Comparison of ENCODE assay signal across 8 mouse cellular contexts in the genomic region with DNA sequence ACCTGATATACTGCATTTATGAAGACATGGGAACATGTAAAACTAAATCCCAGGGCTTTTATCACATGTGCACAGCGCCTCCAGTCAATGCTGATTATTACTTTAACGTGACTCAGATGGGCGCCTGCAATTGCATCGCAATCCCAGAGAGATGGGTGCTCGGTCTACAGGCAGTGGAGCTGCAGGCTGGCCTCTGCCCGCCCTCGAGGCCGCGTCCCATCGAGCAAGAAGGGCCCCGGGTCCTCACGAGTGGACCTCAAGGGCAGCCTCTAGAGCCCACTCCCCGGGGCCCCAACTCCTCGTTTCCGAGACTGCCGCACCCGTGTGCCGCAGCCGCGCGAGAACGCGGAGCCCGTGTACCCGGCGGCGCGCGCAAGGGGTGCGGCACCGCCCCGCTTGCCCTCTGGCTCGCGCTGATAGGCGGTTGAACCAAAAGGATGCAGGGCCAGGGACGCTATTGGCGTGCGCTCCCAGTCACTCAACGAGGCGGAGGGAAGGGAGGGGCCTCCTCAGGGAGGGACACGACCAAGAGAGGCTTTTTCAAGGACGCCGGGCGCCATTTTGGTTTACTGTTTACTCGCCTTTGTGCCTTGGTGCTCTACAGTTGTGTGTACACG. TPM values are rescaled to one million over a fixed set of nuclear protein-coding genes. Genes with fewer than 3 reads are reported as not detected.
DNase-seq lines count a peak whose midpoint lies in the region; ATAC-seq and TF ChIP-seq lines count a peak whose summit lies in the region.

No protein-coding gene starts in this region.

- no peaks in the 10 kb centered on the region for H3K4me1 ChIP-seq in hindbrain, postnatal 0 days (ENCODE audit: insufficient read depth, low read length)

- peak; percentile 98 for ATAC-seq in common myeloid progenitor, adult 5-6 weeks (replicated peaks; ENCODE audit: low read depth, poor library complexity, severe bottlenecking)
- peak; percentile 99 for ATAC-seq in hindbrain, postnatal 0 days
- ATAC-seq in megakaryocyte, adult 5-6 weeks (ENCODE audit: poor library complexity, severe bottlenecking), result peak; percentile 99

- H3K36me3 ChIP-seq in hindbrain, postnatal 0 days (ENCODE audit: insufficient read depth, low read length), result no peaks in the 10 kb centered on the region

- H3K9ac ChIP-seq in hindbrain, postnatal 0 days (replicated peaks; ENCODE audit: low read length), result peak overlapping the region; percentile 67

- intact Hi-C loops in gastrocnemius, adult 2 months (cut with DNase I), result no loop called here
- intact Hi-C loops in left cerebral cortex, adult 2 months (cut with DNase I), result no loop called here

- H3K27ac ChIP-seq in gastrocnemius, adult 2 months, result peak overlapping the region; percentile 94
- peak overlapping the region; percentile 93 for H3K27ac ChIP-seq in hindbrain, postnatal 0 days
- peak overlapping the region; percentile 98 for H3K27ac ChIP-seq in left cerebral cortex, adult 2 months

- no peaks in the 10 kb centered on the region for H3K9me3 ChIP-seq in hindbrain, postnatal 0 days (ENCODE audit: low read length)

- DNase-seq in ZHBTc4 (ENCODE audit: low read depth, low spot score), result peak; percentile 99
- peak; percentile 98 for DNase-seq in gastrocnemius, adult 2 months
- DNase-seq in hindbrain, postnatal 0 days (ENCODE audit: low spot score), result peak; percentile 99
- peak; percentile 95 for DNase-seq in left cerebral cortex, adult 2 months (ENCODE audit: extremely low spot score in 1 of 2, low spot score in 2 of 2)
- DNase-seq in right cerebral cortex, adult 2 months (ENCODE audit: low spot score in 2 of 2), result peak; percentile 95 to 96
- peak; percentile 96 for DNase-seq in urinary bladder, postnatal 14 days (ENCODE audit: low spot score)

- H3K4me3 ChIP-seq in gastrocnemius, adult 2 months, result peak overlapping the region; percentile 81
- peak overlapping the region; percentile 57 for H3K4me3 ChIP-seq in hindbrain, postnatal 0 days (ENCODE audit: low read length)
- peak overlapping the region; percentile 86 for H3K4me3 ChIP-seq in left cerebral cortex, adult 2 months

- peak; percentile 9 for TF ChIP-seq CTCF in gastrocnemius, adult 2 months (IDR thresholded peaks at IDR 0.05)
- peak; percentile 32; the same call in 1 of the 2 replicates for TF ChIP-seq CTCF in hindbrain, postnatal 0 days (IDR thresholded peaks at IDR 0.05; ENCODE audit: low read depth)
- no peak for TF ChIP-seq CTCF in left cerebral cortex, adult 2 months (IDR thresholded peaks at IDR 0.05)

- peak overlapping the region; percentile 53 for H3K4me2 ChIP-seq in hindbrain, postnatal 0 days (ENCODE audit: low read depth, low read length)

- H3K27me3 ChIP-seq in hindbrain, postnatal 0 days (ENCODE audit: insufficient read depth, low read length), result no peaks in the 10 kb centered on the region

- under 1% methylated on average over 46 of the region's 46 CpGs for WGBS in hindbrain, postnatal 0 days

RNA-seq across cellular contexts. Expression of a gene that starts 2.6 kb away (rescaled TPM):
- total RNA-seq in common myeloid progenitor, adult 5-6 weeks (2017), result 5.3 TPM in 2 replicates
- total RNA-seq in gastrocnemius, adult 2 months (2021), result 1 to 10 TPM; 2.2 to 4.0 TPM
- total RNA-seq in hindbrain, postnatal 0 days (2014; rRNA removed), result 4.8 and 6.8 TPM in 2 replicates
- polyA plus RNA-seq in hindbrain, postnatal 0 days (2015; fragmentation: Nextera tagmentation; extraction: Ambion mirVana), result 2.5 and 3.9 TPM in 2 replicates
- total RNA-seq in left cerebral cortex, adult 2 months (2021), result 1 to 10 TPM; 8.3 to 9.0 TPM
- 4.3 and 4.8 TPM in 2 replicates for total RNA-seq in megakaryocyte, adult 5-6 weeks (2015)
- 4.1 and 4.9 TPM in 2 replicates for total RNA-seq in megakaryocyte, adult 5-6 weeks (2017)

RNA-seq across cellular contexts. Expression of a gene that starts 14.7 kb away (rescaled TPM):
- 56.3 and 58.6 TPM in 2 replicates for total RNA-seq in common myeloid progenitor, adult 5-6 weeks (2017)
- 100 to 1,000 TPM; 161 to 172 TPM for total RNA-seq in gastrocnemius, adult 2 months (2021)
- total RNA-seq in hindbrain, postnatal 0 days (2014; rRNA removed), result 181 and 204 TPM in 2 replicates
- 411 and 417 TPM in 2 replicates for polyA plus RNA-seq in hindbrain, postnatal 0 days (2015; fragmentation: Nextera tagmentation; extraction: Ambion mirVana)
- total RNA-seq in left cerebral cortex, adult 2 months (2021), result 100 to 1,000 TPM; 166 to 167 TPM
- 133 and 145 TPM in 2 replicates for total RNA-seq in megakaryocyte, adult 5-6 weeks (2015)
- 41.4 and 51.1 TPM in 2 replicates for total RNA-seq in megakaryocyte, adult 5-6 weeks (2017)

RNA-seq across cellular contexts. Expression of a gene that starts 18.1 kb away (rescaled TPM):
- not detected in 2 replicates for total RNA-seq in common myeloid progenitor, adult 5-6 weeks (2017)
- total RNA-seq in gastrocnemius, adult 2 months (2021), result not detected
- total RNA-seq in hindbrain, postnatal 0 days (2014; rRNA removed), result 0.05 TPM in 1 of 2 replicates, not detected in the other
- 0.16 and 0.21 TPM in 2 replicates for polyA plus RNA-seq in hindbrain, postnatal 0 days (2015; fragmentation: Nextera tagmentation; extraction: Ambion mirVana)
- total RNA-seq in left cerebral cortex, adult 2 months (2021), result not detected
- total RNA-seq in megakaryocyte, adult 5-6 weeks (2015), result not detected in 2 replicates
- total RNA-seq in megakaryocyte, adult 5-6 weeks (2017), result not detected in 2 replicates

RNA-seq across cellular contexts. Expression of a gene that starts 25.8 kb away (rescaled TPM):
- total RNA-seq in common myeloid progenitor, adult 5-6 weeks (2017), result 1.3 and 1.9 TPM in 2 replicates
- 1 to 10 TPM; 1.4 to 1.8 TPM for total RNA-seq in gastrocnemius, adult 2 months (2021)
- total RNA-seq in hindbrain, postnatal 0 days (2014; rRNA removed), result 9.8 and 11.2 TPM in 2 replicates
- 5.7 and 6.1 TPM in 2 replicates for polyA plus RNA-seq in hindbrain, postnatal 0 days (2015; fragmentation: Nextera tagmentation; extraction: Ambion mirVana)
- 1 to 10 TPM; 1.3 to 2.8 TPM for total RNA-seq in left cerebral cortex, adult 2 months (2021)
- total RNA-seq in megakaryocyte, adult 5-6 weeks (2015), result 0.11 and 0.54 TPM in 2 replicates
- total RNA-seq in megakaryocyte, adult 5-6 weeks (2017), result 0.57 and 0.73 TPM in 2 replicates

RNA-seq across cellular contexts. Expression of a gene that starts 37.6 kb away (rescaled TPM):
- not detected in 2 replicates for total RNA-seq in common myeloid progenitor, adult 5-6 weeks (2017)
- not detected for total RNA-seq in gastrocnemius, adult 2 months (2021)
- not detected in 2 replicates for total RNA-seq in hindbrain, postnatal 0 days (2014; rRNA removed)
- not detected in 2 replicates for polyA plus RNA-seq in hindbrain, postnatal 0 days (2015; fragmentation: Nextera tagmentation; extraction: Ambion mirVana)
- not detected for total RNA-seq in left cerebral cortex, adult 2 months (2021)
- total RNA-seq in megakaryocyte, adult 5-6 weeks (2015), result not detected in 2 replicates
- not detected in 2 replicates for total RNA-seq in megakaryocyte, adult 5-6 weeks (2017)

Comparison
In these comparisons a context has a peak if more than half of its experiments do, and no peak if none do; other contexts are left out.
1. Peak in every context shown above with its lines: DNase-seq, ATAC-seq, H3K4me3 ChIP-seq and H3K27ac ChIP-seq.